Mouse (Mus musculus) liver, embryonic 14 days (tissue): ENCODE results near the gene Vmn1r104. TPM values are rescaled to one million over a fixed set of nuclear protein-coding genes. Genes with fewer than 3 reads are reported as not detected.

Experiments
- polyA plus RNA-seq: library from polyadenylated mRNA; depleted of rRNA; stranded (reverse); fragments of >200 nt; gene quantifications from 2 replicates; pipeline ENCODE4 v1.2.3, GENCODE M21; 2012; rRNA removed

The Vmn1r104 gene
- polyA plus RNA-seq: not detected in 2 replicates

DNA sequence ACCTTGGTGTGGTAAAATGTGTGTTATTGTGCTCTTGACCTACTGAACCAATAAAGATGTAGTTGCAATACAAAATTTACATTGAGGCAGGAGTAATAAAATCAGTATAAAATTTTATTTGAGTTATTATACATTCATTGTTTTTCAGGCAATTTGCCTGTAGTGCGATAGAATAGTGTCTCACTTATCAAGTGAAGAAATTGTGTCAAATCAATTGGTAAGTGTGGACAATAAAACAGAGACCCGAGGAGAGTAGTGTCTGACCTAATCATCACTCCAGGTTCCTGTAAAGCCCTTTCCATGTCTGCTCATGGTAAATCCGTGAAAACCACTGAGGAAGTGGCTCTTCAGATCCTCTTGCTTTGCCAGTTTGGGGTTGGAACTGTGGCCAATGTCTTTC is at the start of gene Vmn1r104:
Gene Vmn1r104 (plus strand): TSS at position 301 of the 400 bp plus-strand sequence.

DNA sequence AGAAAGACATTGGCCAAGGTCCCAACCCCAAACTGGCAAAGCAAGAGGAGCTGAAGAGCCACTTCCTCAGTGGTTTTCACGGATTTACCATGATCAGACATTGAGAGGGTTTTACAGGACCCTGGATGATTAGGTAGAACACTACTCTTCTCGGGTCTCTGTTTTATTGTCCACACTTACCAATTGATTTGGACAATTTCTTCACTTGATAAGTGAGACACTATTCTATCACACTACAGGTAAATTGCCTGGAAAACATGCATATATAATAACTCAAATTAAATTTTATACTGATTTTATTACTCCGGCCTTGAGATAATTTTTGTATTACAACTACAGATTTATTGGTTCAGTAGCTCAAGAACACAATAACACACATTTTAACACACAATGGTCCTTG is 23.2 kb upstream of the Vmn1r104 start, which contains the start of gene Vmn1r103:
Gene Vmn1r103 (minus strand): TSS at position 101 of the 400 bp plus-strand sequence.

DNA sequence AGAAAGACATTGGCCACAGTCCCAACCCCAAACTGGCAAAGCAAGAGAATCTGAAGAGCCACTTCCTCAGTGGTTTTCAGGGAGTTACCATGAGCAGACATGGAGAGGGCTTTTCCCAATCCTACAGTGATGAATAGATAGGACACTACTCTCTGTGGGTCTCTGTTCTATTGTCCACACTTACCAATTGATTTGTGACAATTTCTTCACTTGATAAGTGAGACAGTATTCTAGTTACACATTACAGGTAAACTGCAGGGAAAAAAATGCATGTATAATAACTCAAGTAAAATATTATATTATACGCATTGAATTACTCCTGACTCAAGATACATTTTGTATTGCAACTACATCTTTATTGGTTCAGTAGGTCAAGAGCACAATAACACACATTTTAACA is 12.0 kb downstream of the Vmn1r104 start, which contains the start of gene Gm5726:
Gene Gm5726 (minus strand): TSS at position 101 of the 400 bp plus-strand sequence.

DNA sequence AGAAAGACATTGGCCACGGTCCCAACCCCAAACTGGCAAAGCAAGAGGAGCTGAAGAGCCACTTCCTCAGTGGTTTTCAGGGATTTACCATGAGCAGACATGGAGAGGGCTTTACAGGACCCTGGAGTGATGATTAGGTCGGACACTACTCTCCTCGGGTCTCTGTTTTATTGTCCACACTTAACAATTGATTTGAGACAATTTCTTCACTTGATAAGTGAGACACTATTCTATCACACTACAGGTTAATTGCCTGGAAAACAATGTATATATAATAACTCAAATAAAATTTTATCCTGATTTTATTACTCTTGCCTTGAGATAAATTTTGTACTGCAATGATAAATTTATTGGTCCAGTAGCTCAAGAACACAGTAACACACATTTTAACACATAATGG is 42.5 kb downstream of the Vmn1r104 start, which contains the start of gene Gm4141:
Gene Gm4141 (minus strand): TSS at position 101 of the 400 bp plus-strand sequence.

Other genes with a start within 250 kb of the Vmn1r104 start
- gene Gm4133, start 199.8 kb upstream of the Vmn1r104 start, polyA plus RNA-seq: not detected in 2 replicates
- gene Gm5728, start 158.4 kb upstream of the Vmn1r104 start, polyA plus RNA-seq: not detected in 2 replicates
- not detected in 2 replicates for gene Vmn1r100, start 115.9 kb upstream of the Vmn1r104 start, polyA plus RNA-seq
- gene Vmn1r101, start 91.2 kb upstream of the Vmn1r104 start, polyA plus RNA-seq: not detected in 2 replicates
- gene Gm10670, start 58.9 kb upstream of the Vmn1r104 start, polyA plus RNA-seq: not detected in 2 replicates
- not detected in 2 replicates for gene Vmn1r103, start 23.3 kb upstream of the Vmn1r104 start, polyA plus RNA-seq
- not detected in 2 replicates for gene Gm5726, start 11.9 kb downstream of the Vmn1r104 start, polyA plus RNA-seq
- not detected in 2 replicates for gene Gm4141, start 42.4 kb downstream of the Vmn1r104 start, polyA plus RNA-seq
- gene Gm4513, start 65.2 kb downstream of the Vmn1r104 start, polyA plus RNA-seq: not detected in 2 replicates
- not detected in 2 replicates for gene Vmn1r107, start 135.1 kb downstream of the Vmn1r104 start, polyA plus RNA-seq
- not detected in 2 replicates for gene Vmn1r111, start 169.4 kb downstream of the Vmn1r104 start, polyA plus RNA-seq
- not detected in 2 replicates for gene Gm10668, start 196.8 kb downstream of the Vmn1r104 start, polyA plus RNA-seq
- not detected in 2 replicates for gene Vmn1r112, start 237.3 kb downstream of the Vmn1r104 start, polyA plus RNA-seq